Mouse (Mus musculus): ENCODE data around the gene Tmsb10. TPM values are rescaled to one million over a fixed set of nuclear protein-coding genes. Genes with fewer than 3 reads are reported as not detected.

Gene Tmsb10
- total RNA-seq, 2 experiments from 2014 or later = 318 to 329 TPM

DNA sequence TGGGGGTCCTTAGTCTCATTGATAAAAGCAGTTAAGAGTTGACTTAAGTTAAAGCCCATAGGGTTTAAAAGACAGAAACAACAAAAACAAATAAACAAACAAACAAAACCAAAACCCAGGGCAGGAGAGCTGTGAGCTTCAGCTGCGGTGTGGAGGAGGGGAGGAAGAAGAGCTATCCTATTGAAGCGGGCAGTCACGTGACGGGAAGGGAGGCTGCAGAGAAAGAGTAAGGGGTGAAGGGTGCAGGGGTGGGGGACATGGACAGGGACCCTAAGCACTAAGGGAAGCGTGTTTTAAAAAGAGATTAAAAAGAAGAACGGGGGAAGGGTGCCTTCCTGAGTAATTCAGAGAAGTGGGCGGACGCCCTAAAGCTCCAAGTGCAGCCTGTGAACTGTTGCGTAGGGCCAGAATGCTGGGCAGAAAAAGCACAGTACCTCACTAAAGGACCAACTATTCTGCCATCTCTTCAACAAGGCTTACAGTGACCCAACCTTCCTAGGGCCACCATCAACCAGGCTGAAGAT is 40.0 kb downstream of the Tmsb10 start:
- Histone ChIP-seq H3K27ac (no peak overlapping the region), H3K4me3 (no peak overlapping the region)
- DNase-seq (ENCODE audit: low spot score in 2 of 2) = no peak
- no peak for TF ChIP-seq CTCF (conservative IDR thresholded peaks at IDR 0.05)

- no peak overlapping the region for H3K4me3 ChIP-seq
Observed at GRCm38 (mm10) chr6:72916330-72916729, 42.2 kb downstream of the Tmsb10 start.

DNA sequence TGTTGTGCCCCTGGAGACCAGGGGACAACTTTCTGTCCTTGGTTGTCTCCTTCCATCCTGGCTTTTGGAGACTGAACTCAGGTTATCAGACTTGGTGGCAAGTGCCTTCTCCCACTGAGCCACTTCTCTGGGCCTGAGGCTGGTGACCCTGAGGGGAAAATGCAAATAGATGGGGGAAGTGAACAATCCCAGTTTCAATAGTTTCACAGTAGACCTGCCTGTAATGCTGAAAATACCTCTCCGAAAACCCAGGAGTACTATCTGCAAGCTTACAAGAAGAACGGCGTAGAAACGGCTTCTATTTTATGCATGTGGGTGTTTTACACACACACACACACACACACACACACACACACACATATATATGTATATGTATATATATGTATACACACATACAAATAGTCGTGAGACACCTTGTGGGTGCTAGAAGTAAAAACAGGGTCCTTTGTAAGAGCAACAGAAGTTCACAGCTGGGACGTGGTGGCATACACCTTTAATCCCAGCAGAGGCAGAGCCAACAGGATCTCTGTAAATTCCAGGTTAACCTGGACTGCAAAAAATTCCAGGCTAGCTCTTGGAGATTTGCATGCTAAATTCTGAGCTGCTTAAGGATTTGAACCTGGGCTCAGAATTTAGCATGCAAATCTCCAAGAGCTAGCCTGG is 44.3 kb downstream of the Tmsb10 start:
- no peak for DNase-seq (ENCODE audit: low spot score in 2 of 2)
- no peak overlapping the region for H3K4me3 ChIP-seq
- no peak for TF ChIP-seq CTCF (conservative IDR thresholded peaks at IDR 0.05)
- no peak overlapping the region for H3K27ac ChIP-seq

More at GRCm38 (mm10) chr6:72916330-72916729, 42.2 kb downstream of the Tmsb10 start:
- TF ChIP-seq CTCF (conservative IDR thresholded peaks at IDR 0.05) = no peak
- no peak overlapping the region for H3K27ac ChIP-seq
- DNase-seq (ENCODE audit: low spot score in 2 of 2) = no peak

- Histone ChIP-seq H3K27ac (no peak overlapping the region), H3K4me3 (no peak overlapping the region)
- no peak for TF ChIP-seq CTCF (conservative IDR thresholded peaks at IDR 0.05)
- DNase-seq (ENCODE audit: low spot score in 2 of 2) = no peak
Observed at GRCm38 (mm10) chr6:72911261-72911660, 47.3 kb downstream of the Tmsb10 start.

Other genes starting within 250 kb of the Tmsb10 start
- 1 to 10 TPM; 3.6 to 3.8 TPM for gene Tcf7l1, start 169.5 kb downstream of the Tmsb10 start, total RNA-seq (2021)
- 10 to 100 TPM; 57.8 to 64.1 TPM for gene Kcmf1, start 58.8 kb downstream of the Tmsb10 start, total RNA-seq (2021)